Mouse (Mus musculus) brain, embryonic 14.5 days (tissue): ENCODE results near the gene Slc36a4. TPM values are rescaled to one million over a fixed set of nuclear protein-coding genes. Genes with fewer than 3 reads are reported as not detected.

Experiments used
- DNase-seq: peaks from one replicate; pipeline ENCODE4 v3.0.0-alpha.2; 2011; ENCODE audit warnings: low read depth
- CTCF ChIP-seq: fragments of 200-500 bp; IDR thresholded peaks from 2 replicates; pipeline ENCODE4 v1.5.1; 2012; ENCODE audit warnings: inconsistent platforms, mild to moderate bottlenecking, moderate library complexity, borderline replicate concordance; ENCODE audit not compliant: insufficient read depth, insufficient read length; ENCODE audit errors: extremely low read depth
- POLR2A ChIP-seq: fragments of 200-500 bp; IDR thresholded peaks from 2 replicates; pipeline ENCODE4 v1.6.1; 2012; ENCODE audit warnings: mild to moderate bottlenecking, inconsistent platforms, borderline replicate concordance; ENCODE audit not compliant: poor library complexity, insufficient read depth, insufficient read length, severe bottlenecking; ENCODE audit errors: extremely low read depth
- polyA plus RNA-seq: library from polyadenylated mRNA; depleted of rRNA; stranded (reverse); fragments of >200 nt; gene quantifications from 2 replicates; pipeline ENCODE4 v1.2.3, GENCODE M21; 2012; rRNA removed

Slc36a4 gene
- polyA plus RNA-seq, result 27.4 and 29.7 TPM in 2 replicates

DNA sequence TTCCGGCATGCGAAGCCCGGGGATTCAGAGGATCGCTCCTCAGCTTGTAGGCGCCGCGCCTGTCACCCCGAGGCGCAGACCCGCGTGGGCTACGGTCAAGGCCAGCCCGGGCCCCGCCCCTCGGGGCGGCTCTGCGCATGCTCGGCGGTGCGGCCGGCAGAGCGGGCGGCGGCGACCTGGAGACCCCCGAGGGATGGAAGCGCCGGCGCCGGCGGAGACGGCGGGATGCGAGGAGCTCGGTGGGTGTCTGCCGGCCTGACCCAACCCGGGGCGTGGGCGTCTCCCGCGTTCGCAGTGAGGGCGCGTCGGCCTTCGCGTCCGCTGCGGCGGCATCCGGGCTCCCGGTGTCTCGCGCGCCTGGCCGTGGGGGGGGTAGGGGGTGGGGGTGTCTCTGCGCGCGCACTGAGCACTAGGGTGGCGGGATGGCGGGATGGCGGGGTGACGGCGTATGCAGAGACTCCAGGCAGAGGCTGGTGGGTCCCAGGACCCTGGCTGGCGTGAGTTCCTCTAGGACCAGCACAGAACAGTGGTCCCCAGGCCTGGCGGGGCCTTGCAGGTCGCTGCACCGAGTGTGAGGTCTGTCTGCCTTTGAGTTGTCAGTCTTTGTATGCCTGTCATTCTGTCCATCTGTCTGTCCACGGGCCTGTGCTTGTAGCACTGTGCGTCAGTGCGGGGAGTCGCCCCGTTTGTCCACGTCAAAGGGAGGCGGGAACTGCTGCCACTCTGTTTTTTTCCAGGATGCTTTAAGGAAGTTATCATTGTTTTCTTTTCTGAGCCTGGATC is at the start of gene Slc36a4:
Gene Slc36a4 (plus strand): TSS at position 140 of the 783 bp plus-strand sequence.
- DNase-seq, result peak; percentile 88
- TF ChIP-seq CTCF, result no peak
- TF ChIP-seq POLR2A, result peak; percentile 75

DNA sequence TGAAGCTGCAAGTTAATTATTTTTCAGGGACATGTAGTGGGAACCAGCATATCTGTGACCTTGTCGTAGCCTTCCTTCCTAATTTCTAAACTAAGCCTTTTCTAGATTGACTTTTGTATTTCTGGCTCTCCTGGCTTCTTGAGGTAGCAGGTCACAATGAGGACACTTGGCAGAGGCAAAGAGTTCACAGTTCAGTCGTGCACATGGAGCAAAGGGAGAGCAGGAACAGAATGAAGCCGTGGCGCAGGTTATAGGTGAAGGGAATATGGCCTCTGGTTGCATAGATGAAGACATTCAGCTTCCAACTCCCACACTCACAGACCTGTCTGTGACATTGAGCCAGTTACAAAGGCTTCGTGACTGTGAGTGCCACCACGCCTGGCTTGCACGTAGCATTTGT is 44.9 kb upstream of the Slc36a4 start:
- DNase-seq, result no peak
- TF ChIP-seq CTCF (no peak), POLR2A (no peak)

DNA sequence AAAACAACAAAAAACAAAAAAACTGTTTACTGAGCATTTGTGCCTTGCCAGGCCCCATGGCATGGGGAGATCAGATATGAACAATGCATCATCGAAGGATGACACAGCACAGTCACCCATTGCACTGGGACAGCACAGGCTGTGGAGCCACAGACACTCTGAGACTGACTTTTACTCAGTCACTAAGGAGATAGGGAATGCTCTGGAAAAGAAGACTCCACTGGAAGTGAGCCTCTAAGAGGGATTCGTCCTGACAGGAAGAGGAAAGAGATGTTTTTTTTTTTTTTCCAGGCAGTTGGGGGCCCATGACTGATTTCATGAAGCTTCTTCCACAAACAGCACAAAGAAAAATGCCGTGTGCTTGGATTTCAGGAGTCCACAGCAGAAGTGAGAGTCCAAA is 40.1 kb upstream of the Slc36a4 start:
- TF ChIP-seq CTCF (no peak), POLR2A (no peak)
- DNase-seq, result no peak

DNA sequence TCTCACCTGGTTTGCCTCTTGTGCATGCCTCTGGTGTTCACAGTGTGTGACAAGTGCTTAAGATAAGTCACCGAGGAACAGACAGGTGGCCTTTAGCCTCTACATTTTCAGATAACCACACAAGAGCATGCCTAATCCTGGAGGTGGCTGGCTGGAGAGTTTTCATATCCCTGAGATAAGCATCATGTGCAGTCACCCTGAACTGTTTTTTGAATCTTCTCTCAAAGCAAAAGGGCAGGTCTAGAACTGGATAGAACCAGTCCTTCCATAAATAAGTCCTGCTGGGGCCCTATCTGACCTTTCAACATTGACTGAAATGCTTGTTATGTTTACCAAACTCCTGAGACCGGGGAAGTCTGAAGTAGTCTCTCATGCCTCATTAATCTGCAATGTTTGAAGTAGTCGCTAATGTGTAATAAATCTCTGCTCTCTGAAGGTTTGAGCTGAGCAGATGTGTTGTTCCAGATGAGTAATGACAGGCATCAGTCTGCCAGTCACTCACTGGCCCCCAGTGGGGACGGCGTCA is 39.5 kb upstream of the Slc36a4 start:
- peak; percentile 12 for DNase-seq
- TF ChIP-seq CTCF, result no peak
- no peak for TF ChIP-seq POLR2A

DNA sequence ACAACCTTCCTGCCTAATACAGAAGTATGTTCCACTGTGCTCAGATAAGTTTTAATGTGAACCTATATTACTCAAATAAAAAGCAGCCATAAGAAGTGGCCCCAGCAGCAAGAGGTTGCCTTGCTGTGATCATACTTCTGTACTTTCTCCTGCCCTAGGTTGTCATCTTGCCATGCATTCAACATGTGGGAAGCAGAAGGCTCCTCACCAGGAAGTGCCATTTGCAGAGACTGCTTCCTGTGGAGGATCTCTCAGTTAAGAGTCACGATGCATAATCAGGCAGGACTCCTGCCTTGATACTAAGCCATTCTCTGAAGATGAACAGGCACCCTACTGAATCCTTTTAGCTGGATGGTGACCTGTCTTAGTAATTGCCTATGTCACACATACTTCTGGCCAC is 37.3 kb upstream of the Slc36a4 start:
- DNase-seq, result peak; percentile 10

DNA sequence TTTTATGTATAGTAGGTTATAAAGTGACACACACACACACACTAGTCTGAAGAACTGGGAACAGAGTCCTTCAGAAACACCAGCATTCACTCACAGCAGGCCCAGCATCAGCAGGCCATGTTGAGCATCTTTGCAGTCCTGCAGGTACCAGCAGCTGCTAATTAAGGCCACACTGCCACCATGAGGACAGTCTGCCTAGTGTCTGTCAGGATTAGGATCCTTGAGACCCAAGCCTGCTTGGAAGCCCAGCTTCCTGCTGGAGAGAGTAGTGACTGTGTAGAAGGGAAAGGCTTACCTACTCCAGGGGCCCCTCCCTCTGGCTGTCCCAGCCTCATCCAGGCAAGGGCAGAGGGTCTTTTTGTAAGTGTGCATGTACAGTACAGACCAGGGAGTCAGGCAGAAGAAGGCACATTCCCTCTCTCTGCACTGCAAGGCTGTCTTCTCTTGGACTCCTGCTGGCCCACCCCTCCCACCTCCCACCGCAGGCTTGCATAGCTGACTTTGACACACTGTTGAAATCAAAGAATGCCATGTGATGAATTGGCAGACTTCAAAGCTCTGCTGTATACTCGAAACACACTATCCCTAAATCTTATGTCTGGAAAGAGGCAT is 27.6 kb upstream of the Slc36a4 start:
- no peak for TF ChIP-seq POLR2A
- peak; percentile 86 for TF ChIP-seq CTCF

More for the DNA sequence above, 37.3 kb upstream of the Slc36a4 start:
- TF ChIP-seq CTCF, result no peak
- TF ChIP-seq POLR2A, result no peak

DNA sequence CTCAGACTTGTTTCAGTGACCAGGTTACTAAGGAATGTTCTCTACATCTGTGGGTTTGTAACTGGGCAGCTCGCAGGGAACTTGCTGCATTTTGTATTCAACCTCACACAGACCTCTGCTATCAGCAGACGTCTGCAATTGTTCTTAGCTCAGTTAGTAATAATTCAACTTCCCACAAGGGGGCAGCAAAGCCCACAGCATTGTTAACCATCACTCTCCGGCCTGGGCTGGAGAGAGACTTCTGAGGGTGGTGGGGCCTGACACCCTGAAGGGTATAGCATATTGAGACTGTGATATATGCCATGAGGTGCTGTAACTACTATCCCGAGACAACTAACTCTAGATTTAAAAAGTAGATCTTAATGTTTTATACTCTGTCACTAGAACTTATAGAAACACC is 24.3 kb upstream of the Slc36a4 start:
- peak; percentile 81 for TF ChIP-seq CTCF
- TF ChIP-seq POLR2A, result no peak
- peak; percentile 84 for DNase-seq

More for the DNA sequence above, 27.6 kb upstream of the Slc36a4 start:
- DNase-seq, result peak; percentile 92

DNA sequence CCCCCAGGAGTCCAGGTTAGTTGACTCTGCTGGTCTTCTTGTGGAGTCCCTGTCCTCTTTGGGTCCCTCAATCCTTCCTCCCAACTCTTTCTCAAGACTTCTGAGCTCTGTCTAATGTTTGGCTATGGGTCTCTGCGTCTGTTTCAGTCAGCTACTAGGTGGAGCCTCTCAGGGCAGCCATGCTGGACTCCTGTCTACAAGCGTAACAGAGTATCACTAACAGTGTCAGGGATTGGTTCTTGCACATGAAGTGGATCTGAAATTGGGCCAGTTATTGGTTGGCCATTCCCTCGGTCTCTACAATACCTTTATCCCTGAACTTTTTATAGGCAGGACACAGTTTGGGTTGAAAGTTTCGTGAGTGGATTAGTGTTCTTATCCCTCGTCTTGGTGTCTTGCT is 22.2 kb upstream of the Slc36a4 start:
- DNase-seq, result no peak

DNA sequence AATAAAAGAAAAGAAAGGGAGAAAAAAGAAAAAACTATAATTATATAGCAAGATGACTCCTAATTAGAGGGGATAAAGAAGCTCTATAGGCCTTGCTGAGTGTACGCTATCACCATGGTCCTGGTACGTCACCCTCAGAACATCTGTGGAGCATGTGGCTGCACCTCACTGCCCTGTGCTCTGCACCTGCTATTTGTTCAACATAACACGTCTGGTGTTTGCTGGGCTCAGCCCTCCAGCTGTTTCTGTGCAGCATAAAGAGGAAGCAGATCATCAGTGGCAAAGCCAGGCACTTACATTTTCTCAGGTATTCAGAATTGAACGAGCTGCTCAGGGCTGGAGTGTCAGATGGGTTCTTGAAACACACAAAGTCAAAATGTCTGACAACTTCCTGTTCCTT is 15.7 kb upstream of the Slc36a4 start:
- TF ChIP-seq POLR2A (no peak), CTCF (no peak)
- no peak for DNase-seq

More for the DNA sequence above, 22.2 kb upstream of the Slc36a4 start:
- TF ChIP-seq POLR2A (no peak), CTCF (no peak)

DNA sequence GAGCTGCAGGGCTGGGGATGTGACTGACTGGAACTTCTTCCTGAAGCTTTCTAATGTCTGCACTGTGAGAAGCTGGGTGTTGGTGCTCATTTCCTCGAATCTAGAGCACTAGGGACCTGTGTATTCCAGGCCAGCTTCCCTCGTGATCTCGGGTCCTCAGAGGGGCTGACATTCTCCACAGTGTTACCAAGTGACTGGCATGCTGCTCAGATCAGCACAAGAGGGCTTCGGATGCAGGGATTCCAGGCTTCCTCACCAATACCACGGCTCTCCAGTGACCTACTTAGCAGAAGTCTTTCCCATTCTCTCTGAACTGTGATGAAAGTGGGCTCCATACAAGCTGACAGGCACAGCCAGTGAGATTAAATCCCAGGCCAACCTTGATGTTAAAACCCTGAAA is 14.5 kb upstream of the Slc36a4 start:
- peak; percentile 44 for DNase-seq
- no peak for TF ChIP-seq CTCF
- no peak for TF ChIP-seq POLR2A

DNA sequence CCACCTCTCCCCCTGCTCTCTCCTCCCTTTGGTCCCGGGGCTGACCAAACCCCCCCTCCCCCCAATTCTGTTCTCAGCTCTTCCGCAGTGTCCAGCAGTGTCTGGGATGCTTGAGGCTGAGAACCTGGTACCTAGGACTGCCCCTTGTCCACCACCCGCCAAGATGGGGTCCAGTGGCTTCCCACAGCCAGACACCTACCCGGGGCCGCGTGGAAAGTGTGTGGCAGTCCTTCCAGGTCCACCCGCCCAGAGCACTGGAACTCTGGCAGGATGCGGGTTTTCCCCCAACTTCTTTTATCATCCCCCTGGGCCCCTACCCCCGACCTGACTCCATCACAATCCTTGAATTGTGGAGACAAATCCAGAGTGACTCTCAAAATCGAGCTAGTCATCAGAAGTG is 3.8 kb upstream of the Slc36a4 start:
- no peak for DNase-seq

DNA sequence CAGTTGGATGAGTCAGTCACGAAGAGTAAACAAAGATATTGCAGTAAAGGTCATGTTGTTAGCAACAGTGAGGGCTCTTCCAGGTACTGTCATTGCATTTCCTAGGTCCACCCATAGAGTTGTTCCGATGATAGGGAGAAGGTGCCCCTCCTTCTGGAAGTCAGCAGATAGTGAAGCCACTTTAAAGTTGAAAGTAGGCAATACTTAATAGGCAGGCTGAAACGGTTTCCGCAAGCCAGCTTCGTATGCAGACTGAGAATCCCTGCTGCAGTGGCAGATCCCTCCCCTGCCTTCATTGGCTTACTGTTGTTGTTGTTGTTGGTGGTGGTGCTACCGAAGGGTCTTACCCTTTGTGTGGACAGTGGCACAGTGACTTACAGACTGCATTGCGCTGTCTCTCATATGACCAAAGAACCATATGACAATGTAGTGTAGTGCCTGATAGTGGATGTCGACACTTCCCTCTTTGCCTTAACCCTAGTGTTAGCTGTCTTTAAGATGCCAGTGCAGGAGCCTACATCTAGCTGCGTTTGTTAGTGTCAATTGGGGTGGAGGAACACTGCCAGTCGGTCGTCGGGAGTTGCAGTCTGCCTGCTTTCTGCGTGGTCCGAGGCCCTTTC is 449 bp upstream of the Slc36a4 start:
- no peak for TF ChIP-seq POLR2A
- peak; percentile 54 for DNase-seq

More for the DNA sequence above, 3.8 kb upstream of the Slc36a4 start:
- no peak for TF ChIP-seq CTCF
- TF ChIP-seq POLR2A, result no peak

DNA sequence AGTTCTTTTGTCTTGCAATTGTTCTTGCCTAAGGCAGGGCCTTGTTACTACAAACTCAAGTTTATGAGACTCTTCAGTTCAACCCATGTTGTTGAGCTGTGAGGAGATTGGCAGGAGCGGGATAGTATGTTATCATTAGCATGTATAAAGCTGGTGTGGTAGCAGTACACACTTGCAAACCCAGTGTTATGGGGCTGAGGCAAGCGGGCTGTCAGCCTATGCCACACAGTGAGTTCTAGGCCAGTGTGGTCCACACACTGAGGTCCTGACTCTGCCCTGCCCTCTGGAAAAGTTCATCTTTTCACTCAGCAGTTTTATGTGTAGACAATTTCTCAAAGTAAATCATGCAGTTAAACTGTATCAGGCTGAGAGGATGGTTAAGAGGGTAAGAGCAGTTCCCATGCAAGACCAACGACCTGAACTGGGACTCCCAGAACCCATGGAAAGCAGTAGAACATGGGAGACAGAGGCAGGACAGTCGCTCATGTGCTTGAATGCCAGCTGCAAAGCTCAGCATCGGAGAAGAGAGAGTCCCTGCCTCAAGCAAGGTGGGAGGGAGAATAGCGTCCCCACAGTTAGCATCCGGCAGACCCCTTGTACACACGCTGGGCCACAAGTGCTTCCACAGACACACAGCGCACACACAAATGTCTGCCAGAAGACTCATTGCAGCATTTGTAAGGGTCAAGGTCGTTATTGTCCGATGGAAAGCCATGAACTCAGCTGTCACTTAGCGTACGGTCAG is 1.5 kb downstream of the Slc36a4 start:
- TF ChIP-seq POLR2A (no peak), CTCF (no peak)
- no peak for DNase-seq

DNA sequence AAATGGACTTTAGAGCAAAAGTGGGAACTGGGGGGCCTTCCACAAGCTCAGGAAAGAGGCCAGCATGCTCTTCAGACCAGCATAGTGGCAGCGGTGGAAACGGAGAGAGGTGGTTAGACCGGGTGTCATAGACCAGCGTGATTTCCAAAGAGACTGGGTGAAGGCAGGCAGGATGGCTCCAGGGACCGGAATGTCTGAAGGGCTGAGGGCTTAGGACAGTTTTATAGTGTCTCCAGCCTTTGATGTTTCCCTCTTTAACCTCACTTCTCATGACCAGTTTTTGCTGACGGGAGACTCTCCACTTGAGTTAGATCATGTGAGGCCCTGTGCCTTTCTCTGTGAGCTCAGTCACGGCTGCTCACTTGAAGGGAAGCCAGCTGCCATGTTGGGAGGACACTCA is 2.1 kb downstream of the Slc36a4 start:
- no peak for DNase-seq
- TF ChIP-seq CTCF (no peak), POLR2A (no peak)
